8 mouse cellular contexts compared by ENCODE assay signal in genomic region chr11:103411981-103412949, GRCm38 (mm10). TPM values are rescaled to one million over a fixed set of nuclear protein-coding genes. Genes with fewer than 3 reads are reported as not detected.
DNase-seq lines count a peak whose midpoint lies in the region; ATAC-seq lines count a peak whose summit lies in the region.

Plekhm1 (minus strand) TSS chr11:103412687.

- peak; percentile 97 for ATAC-seq in megakaryocyte progenitor cell, adult 5-6 weeks (replicated peaks; ENCODE audit: poor library complexity)

- DNase-seq in adipocyte (ENCODE audit: low spot score), result peak; percentile 97
- DNase-seq in embryo, embryonic 10 days (ENCODE audit: low spot score), result peak; percentile 97
- peak; percentile 95 for DNase-seq in gastrocnemius, postnatal 10 days
- peak; percentile 99 for DNase-seq in induced T-regulatory cell, adult 2 months (ENCODE audit: low read depth)
- peak; percentile 82 to 96 for DNase-seq in left cerebral cortex, adult 9 months (ENCODE audit: low spot score in 2 of 2)
- DNase-seq in right cerebral cortex, postnatal 14 days, result peak; percentile 96
- peak; percentile 95 to 97 for DNase-seq in urinary bladder, postnatal 36 days (ENCODE audit: low spot score in 2 of 2)

RNA-seq across cellular contexts. Expression of gene Plekhm1, which starts in this region (rescaled TPM):
- 10 to 100 TPM in 1 of 2 experiments, 1 to 10 TPM in 1; 8.2 to 10.3 TPM for total RNA-seq in gastrocnemius, postnatal 10 days (2021)
- 12.1 and 12.5 TPM in 2 replicates for total RNA-seq in megakaryocyte progenitor cell, adult 5-6 weeks (2015)
- total RNA-seq in megakaryocyte progenitor cell, adult 5-6 weeks (2017), result 2.9 and 3.9 TPM in 2 replicates

Comparison
In these comparisons a context has a peak if more than half of its experiments do, and no peak if none do; other contexts are left out.
1. Peak in every context shown above with its lines: DNase-seq and ATAC-seq.